Mouse (Mus musculus): ENCODE results near the gene Bpifa1. TPM values are rescaled to one million over a fixed set of nuclear protein-coding genes. Genes with fewer than 3 reads are reported as not detected.
A peak's percentile ranks its signal among the peaks of the same experiment; 100 is the strongest.

Gene Bpifa1
- polyA plus RNA-seq (2015; fragmentation: Nextera tagmentation; extraction: Ambion mirVana): 1.8 and 16.3 TPM in 2 replicates

DNA sequence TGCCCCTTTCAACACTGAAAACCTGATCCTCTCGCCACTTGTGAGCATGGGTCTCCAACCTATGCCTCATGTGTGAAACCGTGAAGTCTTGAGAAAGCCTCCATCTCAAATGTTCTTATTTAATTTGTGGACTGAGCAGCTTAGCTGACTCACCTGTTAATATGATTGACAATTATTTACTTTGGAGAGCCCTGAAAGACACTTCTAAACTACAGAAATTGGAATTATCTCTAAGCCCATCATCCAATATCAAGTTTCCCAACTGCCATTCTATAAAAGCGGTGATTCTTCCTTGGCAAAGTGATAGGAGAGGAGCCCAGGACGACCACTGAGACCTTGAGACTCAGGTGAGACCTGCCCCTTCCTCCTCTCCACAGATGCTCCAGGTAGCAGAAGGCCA, at the start of gene Bpifa1:
TSS of gene Bpifa1 (plus strand) at position 301 of the 400 bp plus-strand sequence.
- no peaks in the 10 kb centered on the region for H3K27me3 ChIP-seq (ENCODE audit: control insufficient read depth, insufficient read depth, low read depth, low read length)
- ATAC-seq (ENCODE audit: low read depth): no peak
- WGBS: 71% methylated on average over 4 of the region's 4 CpGs

DNA sequence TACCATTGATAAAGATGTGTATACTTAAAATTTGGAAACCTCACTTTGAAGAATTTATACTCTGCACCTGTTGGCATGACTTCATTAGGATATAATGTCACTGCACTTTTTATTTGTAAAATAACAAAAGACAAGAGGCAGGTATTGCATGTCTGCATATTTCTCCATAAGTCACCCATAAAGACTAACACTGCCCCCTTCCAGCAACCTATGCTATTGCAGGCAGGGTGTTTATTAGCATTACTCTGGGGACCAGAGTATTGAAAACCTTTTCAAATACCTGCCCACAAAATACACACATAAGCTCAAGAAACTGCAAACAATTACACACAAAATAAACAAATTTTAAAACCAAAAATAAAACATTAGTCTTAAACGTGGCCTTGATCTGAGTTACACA, 44.9 kb upstream of the Bpifa1 start:
- Histone ChIP-seq H3K4me3 (ENCODE audit: low read length) (no peak overlapping the region), H3K9me3 (ENCODE audit: control insufficient read depth, low read length) (no peaks in the 10 kb centered on the region), H3K36me3 (ENCODE audit: control insufficient read depth, insufficient read depth, low read length) (no peaks in the 10 kb centered on the region), H3K4me2 (ENCODE audit: low read depth, low read length) (no peak overlapping the region), H3K27me3 (ENCODE audit: control insufficient read depth, insufficient read depth, low read depth, low read length) (no peaks in the 10 kb centered on the region), H3K27ac (ENCODE audit: low read length) (no peak overlapping the region), H3K4me1 (replicated peaks; ENCODE audit: control insufficient read depth, insufficient read depth, low read length) (no peaks in the 10 kb centered on the region), H3K9ac (ENCODE audit: low read length) (no peak overlapping the region)
- WGBS: 35% methylated on average over 1 of the region's 1 CpGs
- ATAC-seq (ENCODE audit: low read depth): no peak

More for the DNA sequence above, at the start of gene Bpifa1:
- H3K36me3 ChIP-seq (ENCODE audit: control insufficient read depth, insufficient read depth, low read length): no peaks in the 10 kb centered on the region
- H3K9ac ChIP-seq (ENCODE audit: low read length): no peak within 1 kb of the TSS
- H3K4me3 ChIP-seq (ENCODE audit: low read length): no peak within 1 kb of the TSS
- no peaks in the 10 kb centered on the region for H3K9me3 ChIP-seq (ENCODE audit: control insufficient read depth, low read length)
- no peak within 1 kb of the TSS for H3K4me2 ChIP-seq (ENCODE audit: low read depth, low read length)
- H3K27ac ChIP-seq (ENCODE audit: low read length): no peak within 1 kb of the TSS
- H3K4me1 ChIP-seq (replicated peaks; ENCODE audit: control insufficient read depth, insufficient read depth, low read length): no peaks in the 10 kb centered on the region

DNA sequence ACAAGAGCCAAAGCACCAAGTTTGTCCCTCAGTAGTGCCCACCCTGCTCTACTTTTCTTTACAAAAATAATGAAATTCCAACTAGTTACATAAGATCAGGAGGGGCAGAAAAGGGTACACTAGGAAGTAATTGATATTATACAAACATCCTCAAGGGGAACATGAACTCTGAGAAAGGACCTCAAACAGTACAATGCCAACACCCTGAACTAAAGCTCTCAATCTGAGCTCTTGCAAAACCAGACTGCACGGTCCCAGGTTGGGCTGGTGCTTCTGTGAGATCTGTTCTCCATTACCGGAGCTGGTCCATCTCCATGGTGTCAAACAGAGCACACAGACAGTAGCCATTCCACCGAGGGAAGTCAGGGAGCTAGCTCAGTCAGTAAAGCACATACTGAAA, 25.3 kb upstream of the Bpifa1 start:
- ATAC-seq (ENCODE audit: low read depth): peak; percentile 68; the same call in 1 of the 2 replicates
- H3K9ac ChIP-seq (ENCODE audit: low read length): no peak overlapping the region
- H3K4me2 ChIP-seq (ENCODE audit: low read depth, low read length): no peak overlapping the region
- WGBS: 53% methylated on average over 3 of the region's 3 CpGs
- H3K4me1 ChIP-seq (replicated peaks; ENCODE audit: control insufficient read depth, insufficient read depth, low read length): no peaks in the 10 kb centered on the region
- H3K27ac ChIP-seq (ENCODE audit: low read length): peak overlapping the region; percentile 22; the same call in 1 of the 2 replicates
- H3K27me3 ChIP-seq (ENCODE audit: control insufficient read depth, insufficient read depth, low read depth, low read length): no peaks in the 10 kb centered on the region
- H3K9me3 ChIP-seq (ENCODE audit: control insufficient read depth, low read length): no peaks in the 10 kb centered on the region
- no peak overlapping the region for H3K4me3 ChIP-seq (ENCODE audit: low read length)
- no peaks in the 10 kb centered on the region for H3K36me3 ChIP-seq (ENCODE audit: control insufficient read depth, insufficient read depth, low read length)

DNA sequence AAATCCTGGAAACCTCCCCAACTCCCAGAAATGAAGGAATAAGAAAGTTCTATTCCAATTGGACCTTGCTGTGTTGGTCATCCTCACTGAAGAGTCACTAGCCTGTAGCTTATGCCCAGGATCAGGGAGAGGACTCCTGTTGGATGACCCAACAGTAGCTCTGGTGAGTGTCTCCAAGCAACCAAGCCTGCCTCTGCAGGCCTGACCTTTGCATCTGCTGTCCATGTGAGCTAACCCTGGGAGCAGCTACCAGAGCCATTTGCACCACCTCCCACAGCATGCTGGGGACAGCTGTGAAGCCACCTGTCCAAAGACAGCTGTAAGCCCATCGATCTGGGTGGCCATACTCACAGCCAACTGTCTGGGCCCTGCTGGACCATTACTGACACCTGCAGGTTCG, 12.6 kb upstream of the Bpifa1 start, which contains the start of gene Bpifa3:
TSS of gene Bpifa3 (plus strand) at position 217 of the 400 bp plus-strand sequence.
- Histone ChIP-seq H3K9me3 (ENCODE audit: control insufficient read depth, low read length) (no peaks in the 10 kb centered on the region), H3K4me1 (replicated peaks; ENCODE audit: control insufficient read depth, insufficient read depth, low read length) (no peaks in the 10 kb centered on the region), H3K4me3 (ENCODE audit: low read length) (no peak within 1 kb of the TSS), H3K27me3 (ENCODE audit: control insufficient read depth, insufficient read depth, low read depth, low read length) (no peaks in the 10 kb centered on the region), H3K9ac (ENCODE audit: low read length) (no peak within 1 kb of the TSS), H3K27ac (ENCODE audit: low read length) (no peak within 1 kb of the TSS), H3K4me2 (ENCODE audit: low read depth, low read length) (no peak within 1 kb of the TSS), H3K36me3 (ENCODE audit: control insufficient read depth, insufficient read depth, low read length) (no peaks in the 10 kb centered on the region)
- ATAC-seq (ENCODE audit: low read depth): no peak
- 59% methylated on average over 2 of the region's 2 CpGs for WGBS

DNA sequence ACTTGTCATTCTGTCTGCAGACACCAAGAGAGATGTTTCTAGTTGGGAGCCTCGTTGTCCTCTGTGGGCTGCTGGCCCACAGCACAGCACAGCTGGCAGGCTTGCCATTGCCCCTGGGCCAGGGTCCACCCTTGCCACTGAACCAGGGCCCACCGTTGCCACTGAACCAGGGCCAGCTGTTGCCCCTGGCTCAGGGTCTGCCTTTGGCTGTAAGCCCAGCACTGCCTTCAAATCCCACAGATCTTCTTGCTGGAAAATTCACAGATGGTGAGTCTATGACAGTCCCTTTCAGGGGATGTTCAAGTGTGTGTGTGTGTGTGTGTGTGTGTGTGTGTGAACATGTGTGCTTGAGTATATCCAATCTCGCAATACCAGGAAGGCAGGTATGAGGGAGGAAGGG, 1.1 kb downstream of the Bpifa1 start:
- 41% methylated on average over 3 of the region's 3 CpGs for WGBS
- no peaks in the 10 kb centered on the region for H3K4me1 ChIP-seq (replicated peaks; ENCODE audit: control insufficient read depth, insufficient read depth, low read length)
- no peak overlapping the region for H3K4me2 ChIP-seq (ENCODE audit: low read depth, low read length)
- ATAC-seq (ENCODE audit: low read depth): no peak
- no peak overlapping the region for H3K9ac ChIP-seq (ENCODE audit: low read length)
- H3K27ac ChIP-seq (ENCODE audit: low read length): no peak overlapping the region
- H3K4me3 ChIP-seq (ENCODE audit: low read length): no peak overlapping the region
- no peaks in the 10 kb centered on the region for H3K9me3 ChIP-seq (ENCODE audit: control insufficient read depth, low read length)
- no peaks in the 10 kb centered on the region for H3K36me3 ChIP-seq (ENCODE audit: control insufficient read depth, insufficient read depth, low read length)
- H3K27me3 ChIP-seq (ENCODE audit: control insufficient read depth, insufficient read depth, low read depth, low read length): no peaks in the 10 kb centered on the region

DNA sequence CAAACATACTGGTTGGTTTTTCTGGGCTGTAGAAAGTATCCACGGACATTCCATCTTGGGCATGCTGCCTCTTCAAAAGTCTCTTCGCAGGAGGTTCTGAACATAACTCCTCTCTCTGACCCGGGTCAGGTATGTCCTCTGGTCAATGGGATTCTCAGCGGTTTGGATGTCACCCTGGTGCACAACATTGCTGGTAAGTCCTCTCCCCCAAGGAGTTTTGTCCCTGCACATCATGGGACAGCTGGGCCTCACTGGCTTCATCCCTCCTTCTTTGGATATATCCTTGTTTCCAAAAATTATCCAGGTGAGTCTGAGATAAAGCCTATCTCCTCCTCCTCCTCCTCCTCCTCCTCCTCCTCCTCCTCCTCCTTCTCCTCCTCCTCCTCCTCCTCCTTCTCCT, 4.8 kb downstream of the Bpifa1 start:
- Histone ChIP-seq H3K4me2 (ENCODE audit: low read depth, low read length) (no peak overlapping the region), H3K4me3 (ENCODE audit: low read length) (no peak overlapping the region), H3K9me3 (ENCODE audit: control insufficient read depth, low read length) (no peaks in the 10 kb centered on the region), H3K36me3 (ENCODE audit: control insufficient read depth, insufficient read depth, low read length) (no peaks in the 10 kb centered on the region), H3K4me1 (replicated peaks; ENCODE audit: control insufficient read depth, insufficient read depth, low read length) (no peaks in the 10 kb centered on the region), H3K27me3 (ENCODE audit: control insufficient read depth, insufficient read depth, low read depth, low read length) (no peaks in the 10 kb centered on the region), H3K27ac (ENCODE audit: low read length) (no peak overlapping the region), H3K9ac (ENCODE audit: low read length) (no peak overlapping the region)
- 73% methylated on average over 4 of the region's 4 CpGs for WGBS
- ATAC-seq (ENCODE audit: low read depth): no peak

DNA sequence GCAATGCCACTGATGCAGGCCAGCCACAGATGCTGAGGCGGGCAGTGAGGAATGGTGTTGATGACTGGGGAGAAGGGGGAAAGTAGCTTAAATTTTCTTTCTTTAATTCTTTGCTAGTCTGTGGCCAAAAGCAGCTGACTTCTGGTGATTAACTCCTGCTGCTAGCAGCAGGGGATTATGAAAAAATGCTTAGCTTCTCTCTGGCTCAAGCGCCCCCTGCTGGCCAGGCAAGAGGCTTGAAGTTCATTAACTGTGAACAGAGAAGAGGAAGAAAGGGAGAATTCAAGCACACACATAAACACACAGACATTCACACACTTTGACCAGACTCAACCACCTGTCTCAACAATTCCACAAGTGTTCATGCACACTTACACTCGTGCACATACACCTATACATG, 15.8 kb downstream of the Bpifa1 start:
- H3K4me2 ChIP-seq (ENCODE audit: low read depth, low read length): no peak overlapping the region
- no peaks in the 10 kb centered on the region for H3K36me3 ChIP-seq (ENCODE audit: control insufficient read depth, insufficient read depth, low read length)
- H3K9me3 ChIP-seq (ENCODE audit: control insufficient read depth, low read length): no peaks in the 10 kb centered on the region
- no peak overlapping the region for H3K4me3 ChIP-seq (ENCODE audit: low read length)
- no peak overlapping the region for H3K9ac ChIP-seq (ENCODE audit: low read length)
- H3K4me1 ChIP-seq (replicated peaks; ENCODE audit: control insufficient read depth, insufficient read depth, low read length): no peaks in the 10 kb centered on the region
- no peak for ATAC-seq (ENCODE audit: low read depth)
- no peaks in the 10 kb centered on the region for H3K27me3 ChIP-seq (ENCODE audit: control insufficient read depth, insufficient read depth, low read depth, low read length)
- H3K27ac ChIP-seq (ENCODE audit: low read length): no peak overlapping the region
- 39% methylated on average over 3 of the region's 3 CpGs for WGBS

DNA sequence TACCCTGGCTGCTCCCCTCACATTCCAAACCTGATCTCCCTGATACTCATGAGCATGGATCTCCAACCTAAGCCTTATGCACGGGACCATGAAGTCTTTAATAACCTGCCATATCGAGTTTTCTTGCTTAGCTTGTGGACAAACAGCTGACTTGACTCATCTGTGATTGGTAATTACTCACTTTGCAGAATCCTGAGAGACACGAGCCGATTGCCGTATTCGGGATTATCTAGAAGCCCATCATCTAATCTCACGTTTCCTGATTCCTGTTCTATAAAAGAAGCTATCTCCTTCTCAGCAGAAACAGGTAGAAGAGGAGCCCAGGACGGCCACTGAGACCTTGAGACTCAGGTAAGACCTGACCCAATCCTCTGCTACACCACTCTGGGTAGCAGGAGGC, 19.6 kb downstream of the Bpifa1 start, which contains the start of gene Bpifa5:
TSS of gene Bpifa5 (plus strand) at position 301 of the 400 bp plus-strand sequence.
- Histone ChIP-seq H3K27ac (ENCODE audit: low read length) (no peak within 1 kb of the TSS), H3K4me3 (ENCODE audit: low read length) (no peak within 1 kb of the TSS), H3K36me3 (ENCODE audit: control insufficient read depth, insufficient read depth, low read length) (no peaks in the 10 kb centered on the region), H3K27me3 (ENCODE audit: control insufficient read depth, insufficient read depth, low read depth, low read length) (no peaks in the 10 kb centered on the region), H3K9ac (ENCODE audit: low read length) (no peak within 1 kb of the TSS), H3K4me1 (replicated peaks; ENCODE audit: control insufficient read depth, insufficient read depth, low read length) (no peaks in the 10 kb centered on the region), H3K9me3 (ENCODE audit: control insufficient read depth, low read length) (no peaks in the 10 kb centered on the region), H3K4me2 (ENCODE audit: low read depth, low read length) (no peak within 1 kb of the TSS)
- ATAC-seq (ENCODE audit: low read depth): no peak
- 72% methylated on average over 8 of the region's 8 CpGs for WGBS

DNA sequence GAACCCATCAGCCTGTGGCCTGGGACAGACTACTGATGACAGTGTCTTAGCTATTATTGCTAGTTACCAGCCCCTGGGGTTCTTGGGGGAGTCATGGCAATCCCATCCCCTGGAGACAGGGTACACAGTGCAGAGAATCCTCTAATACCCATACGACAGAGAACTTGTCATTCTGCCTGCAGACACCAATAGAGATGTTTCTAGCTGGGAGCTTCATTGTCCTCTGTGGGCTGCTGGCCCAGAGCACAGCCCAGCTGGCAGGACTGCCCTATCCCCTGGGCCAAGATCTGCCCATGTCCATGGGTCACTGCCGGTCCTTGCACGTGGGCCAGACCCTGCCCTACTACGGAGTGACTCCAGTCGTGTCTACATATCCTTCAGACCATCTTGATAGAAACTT, 20.6 kb downstream of the Bpifa1 start:
- H3K9me3 ChIP-seq (ENCODE audit: control insufficient read depth, low read length): no peaks in the 10 kb centered on the region
- ATAC-seq (ENCODE audit: low read depth): no peak
- no peaks in the 10 kb centered on the region for H3K4me1 ChIP-seq (replicated peaks; ENCODE audit: control insufficient read depth, insufficient read depth, low read length)
- no peak overlapping the region for H3K4me2 ChIP-seq (ENCODE audit: low read depth, low read length)
- H3K27ac ChIP-seq (ENCODE audit: low read length): no peak overlapping the region
- H3K36me3 ChIP-seq (ENCODE audit: control insufficient read depth, insufficient read depth, low read length): no peaks in the 10 kb centered on the region
- WGBS: 86% methylated on average over 5 of the region's 5 CpGs
- no peaks in the 10 kb centered on the region for H3K27me3 ChIP-seq (ENCODE audit: control insufficient read depth, insufficient read depth, low read depth, low read length)
- H3K9ac ChIP-seq (ENCODE audit: low read length): no peak overlapping the region
- H3K4me3 ChIP-seq (ENCODE audit: low read length): no peak overlapping the region

DNA sequence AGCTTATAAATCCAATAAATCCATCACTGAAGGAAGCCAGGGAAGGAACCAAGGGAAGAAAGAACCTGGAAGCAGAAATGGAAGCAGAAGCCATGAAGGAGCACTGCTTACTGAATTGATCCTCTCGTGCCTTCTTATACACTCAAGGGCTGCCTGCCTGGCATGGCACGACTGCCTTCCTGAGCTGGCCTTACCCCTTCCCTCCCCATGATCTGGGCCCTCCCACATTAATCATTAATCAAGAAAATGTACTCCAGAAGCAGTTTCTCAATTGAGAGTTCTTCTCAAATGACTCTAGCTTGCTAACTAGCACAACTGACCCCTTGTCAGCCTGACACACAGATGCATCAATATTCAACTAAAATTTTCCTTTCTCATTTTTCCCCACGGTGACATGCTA, 26.5 kb downstream of the Bpifa1 start:
- Histone ChIP-seq H3K27me3 (ENCODE audit: control insufficient read depth, insufficient read depth, low read depth, low read length) (no peaks in the 10 kb centered on the region), H3K4me2 (ENCODE audit: low read depth, low read length) (no peak overlapping the region), H3K9me3 (ENCODE audit: control insufficient read depth, low read length) (no peaks in the 10 kb centered on the region), H3K4me3 (ENCODE audit: low read length) (no peak overlapping the region), H3K4me1 (replicated peaks; ENCODE audit: control insufficient read depth, insufficient read depth, low read length) (no peaks in the 10 kb centered on the region), H3K9ac (ENCODE audit: low read length) (no peak overlapping the region), H3K27ac (ENCODE audit: low read length) (no peak overlapping the region), H3K36me3 (ENCODE audit: control insufficient read depth, insufficient read depth, low read length) (no peaks in the 10 kb centered on the region)
- 36% methylated on average over 3 of the region's 3 CpGs for WGBS
- ATAC-seq (ENCODE audit: low read depth): no peak

Measured in lung, embryonic 16.5 days (tissue).